19 mouse cellular contexts compared by ENCODE assay signal in genomic region chr9:120068047-120068446, GRCm38 (mm10). TPM values are rescaled to one million over a fixed set of nuclear protein-coding genes. Genes with fewer than 3 reads are reported as not detected.
DNase-seq lines count a peak whose midpoint lies in the region; ATAC-seq lines count a peak whose summit lies in the region.
"Had no signal": no experiment of that assay in that cellular context is flagged by ENCODE, and none has a peak within 500 bp of the region (broad histone marks: within the 10 kb centered on the region; RNA-seq: fewer than 3 reads in every experiment).

No protein-coding gene starts in this region.

- H3K9ac ChIP-seq in heart, embryonic 12.5 days = no peak overlapping the region
- H3K9ac ChIP-seq: forebrain, embryonic 15.5 days; hindbrain, embryonic 12.5 days; limb, embryonic 15.5 days; midbrain, embryonic 12.5 days; neural tube, embryonic 15.5 days had no signal

- DNase-seq in layer of hippocampus, adult 11-12 months (ENCODE audit: low spot score) = peak; percentile 58
- no peak for DNase-seq in layer of hippocampus, postnatal 10 days (ENCODE audit: low spot score in 2 of 2)
- DNase-seq in CD4-positive, CD25-positive, alpha-beta regulatory T cell, adult 2 months (ENCODE audit: low read depth, low spot score) = peak; percentile 39
- peak; percentile 57 for DNase-seq in induced T-regulatory cell, adult 2 months (ENCODE audit: low read depth)
- no peak for DNase-seq in gastrocnemius, postnatal 4 days (ENCODE audit: low spot score in 2 of 2)
- DNase-seq in lung, adult 18-20 months = no peak
- DNase-seq: adrenal gland, postnatal 25 days; cerebellum, adult 9-10 months; thymus, adult 18-20 months had no signal

- H3K4me2 ChIP-seq in heart, embryonic 12.5 days = no peak overlapping the region
- H3K4me2 ChIP-seq: forebrain, embryonic 15.5 days; hindbrain, embryonic 12.5 days; limb, embryonic 15.5 days; midbrain, embryonic 12.5 days; neural tube, embryonic 15.5 days had no signal

- ATAC-seq in megakaryocyte-erythroid progenitor cell, adult 5-6 weeks (replicated peaks; ENCODE audit: low FRiP score, low TSS enrichment, poor library complexity, severe bottlenecking) = peak; percentile 41
- ATAC-seq in heart, embryonic 12.5 days (ENCODE audit: insufficient number of reproducible peaks, low FRiP score) = no peak
- ATAC-seq: forebrain, embryonic 15.5 days; Patski had no signal

- 48% methylated on average over 10 of the region's 10 CpGs for WGBS in heart, embryonic 12.5 days

- H3K36me3 ChIP-seq in heart, embryonic 12.5 days = no peaks in the 10 kb centered on the region
- H3K36me3 ChIP-seq: forebrain, embryonic 15.5 days; heart, embryonic 10.5 days; hindbrain, embryonic 12.5 days; limb, embryonic 15.5 days; midbrain, embryonic 12.5 days; neural tube, embryonic 15.5 days had no signal

- no peak overlapping the region for H3K27ac ChIP-seq in heart, embryonic 12.5 days (ENCODE audit: poor library complexity, severe bottlenecking)
- H3K27ac ChIP-seq: forebrain, embryonic 15.5 days; heart, embryonic 10.5 days; hindbrain, embryonic 12.5 days; limb, embryonic 15.5 days; midbrain, embryonic 12.5 days; neural tube, embryonic 15.5 days had no signal

- no peaks in the 10 kb centered on the region for H3K9me3 ChIP-seq in heart, embryonic 12.5 days (replicated peaks)
- H3K9me3 ChIP-seq: forebrain, embryonic 15.5 days; heart, embryonic 10.5 days; hindbrain, embryonic 12.5 days; limb, embryonic 15.5 days; midbrain, embryonic 12.5 days; neural tube, embryonic 15.5 days had no signal

- H3K27me3 ChIP-seq in heart, embryonic 12.5 days (replicated peaks) = 0 out of 2 replicates have a peak, but pooled peaks cover 4% of the 10 kb centered on the region
- H3K27me3 ChIP-seq: forebrain, embryonic 15.5 days; hindbrain, embryonic 12.5 days; limb, embryonic 15.5 days; midbrain, embryonic 12.5 days; neural tube, embryonic 15.5 days had no signal

- no peaks in the 10 kb centered on the region; the same call in 1 of the 2 replicates for H3K4me1 ChIP-seq in heart, embryonic 12.5 days (replicated peaks)
- H3K4me1 ChIP-seq: forebrain, embryonic 15.5 days; hindbrain, embryonic 12.5 days; midbrain, embryonic 12.5 days; neural tube, embryonic 15.5 days had no signal

- no peak overlapping the region for H3K4me3 ChIP-seq in heart, embryonic 12.5 days
- H3K4me3 ChIP-seq: forebrain, embryonic 15.5 days; heart, embryonic 10.5 days; hindbrain, embryonic 12.5 days; limb, embryonic 15.5 days; midbrain, embryonic 12.5 days; neural tube, embryonic 15.5 days had no signal

RNA-seq across cellular contexts. Expression of gene Cx3cr1, which starts 1.6 kb away (rescaled TPM):
- total RNA-seq in layer of hippocampus, postnatal 10 days (2021) = 10 to 100 TPM; 28.3 to 31.6 TPM
- total RNA-seq in megakaryocyte-erythroid progenitor cell, adult 5-6 weeks (2014; fragmentation: Nextera tagmentation) = 0.17 TPM in 1 of 2 replicates, not detected in the other
- total RNA-seq in megakaryocyte-erythroid progenitor cell, adult 5-6 weeks (2017) = 1.4 and 2.1 TPM in 2 replicates
- total RNA-seq in gastrocnemius, postnatal 4 days (2021) = 1 to 10 TPM; 5.5 to 5.6 TPM
- polyA plus RNA-seq in heart, embryonic 12.5 days (2016; fragmentation: Nextera tagmentation; extraction: Ambion mirVana) = 4.4 and 4.9 TPM in 2 replicates
- polyA plus RNA-seq: Patski had no signal

RNA-seq across cellular contexts. Expression of gene Ccr8, which starts 23.9 kb away (rescaled TPM):
- total RNA-seq in layer of hippocampus, postnatal 10 days (2021) = not detected
- not detected in 2 replicates for total RNA-seq in megakaryocyte-erythroid progenitor cell, adult 5-6 weeks (2014; fragmentation: Nextera tagmentation)
- not detected in 2 replicates for total RNA-seq in megakaryocyte-erythroid progenitor cell, adult 5-6 weeks (2017)
- not detected for total RNA-seq in gastrocnemius, postnatal 4 days (2021)
- polyA plus RNA-seq in heart, embryonic 12.5 days (2016; fragmentation: Nextera tagmentation; extraction: Ambion mirVana) = not detected in 2 replicates
- total RNA-seq: adrenal gland, postnatal 25 days; layer of hippocampus, postnatal 14 days had no signal
- polyA plus RNA-seq: forebrain, embryonic 15.5 days; heart, embryonic 10.5 days; hindbrain, embryonic 12.5 days; midbrain, embryonic 12.5 days; neural tube, embryonic 15.5 days; Patski had no signal

RNA-seq across cellular contexts. Expression of gene Slc25a38, which starts 42.1 kb away (rescaled TPM):
- 10 to 100 TPM; 23.6 to 26.7 TPM for total RNA-seq in layer of hippocampus, postnatal 10 days (2021)
- total RNA-seq in megakaryocyte-erythroid progenitor cell, adult 5-6 weeks (2014; fragmentation: Nextera tagmentation) = 80.7 and 95.7 TPM in 2 replicates
- 57.5 and 88.7 TPM in 2 replicates for total RNA-seq in megakaryocyte-erythroid progenitor cell, adult 5-6 weeks (2017)
- total RNA-seq in gastrocnemius, postnatal 4 days (2021) = 10 to 100 TPM; 10.6 TPM
- polyA plus RNA-seq in heart, embryonic 12.5 days (2016; fragmentation: Nextera tagmentation; extraction: Ambion mirVana) = 24.9 and 26.2 TPM in 2 replicates

RNA-seq across cellular contexts. Expression of gene Xirp1, which starts 44.6 kb away (rescaled TPM):
- under 1 TPM; 0.07 to 0.09 TPM for total RNA-seq in layer of hippocampus, postnatal 10 days (2021)
- not detected in 2 replicates for total RNA-seq in megakaryocyte-erythroid progenitor cell, adult 5-6 weeks (2014; fragmentation: Nextera tagmentation)
- total RNA-seq in megakaryocyte-erythroid progenitor cell, adult 5-6 weeks (2017) = not detected in 2 replicates
- total RNA-seq in gastrocnemius, postnatal 4 days (2021) = 100 to 1,000 TPM; 101 to 111 TPM
- polyA plus RNA-seq in heart, embryonic 12.5 days (2016; fragmentation: Nextera tagmentation; extraction: Ambion mirVana) = 82.9 and 92.6 TPM in 2 replicates
- polyA plus RNA-seq: forebrain, embryonic 15.5 days; midbrain, embryonic 12.5 days had no signal

RNA-seq across cellular contexts. Expression of gene Rpsa, which starts 59.4 kb away (rescaled TPM):
- 100 to 1,000 TPM; 728 to 842 TPM for total RNA-seq in layer of hippocampus, postnatal 10 days (2021)
- 3,355 and 3,656 TPM in 2 replicates for total RNA-seq in megakaryocyte-erythroid progenitor cell, adult 5-6 weeks (2014; fragmentation: Nextera tagmentation)
- total RNA-seq in megakaryocyte-erythroid progenitor cell, adult 5-6 weeks (2017) = 5,426 and 6,681 TPM in 2 replicates
- 1,000 to 10,000 TPM in 1 of 2 experiments, 100 to 1,000 TPM in 1; 833 to 1,010 TPM for total RNA-seq in gastrocnemius, postnatal 4 days (2021)
- polyA plus RNA-seq in heart, embryonic 12.5 days (2016; fragmentation: Nextera tagmentation; extraction: Ambion mirVana) = 764 and 771 TPM in 2 replicates

Comparison
In these comparisons a context has a peak if more than half of its experiments do, and no peak if none do; other contexts are left out.
1. DNase-seq: peak in layer of hippocampus, adult 11-12 months (single experiment), CD4-positive, CD25-positive, alpha-beta regulatory T cell, adult 2 months (single experiment) and induced T-regulatory cell, adult 2 months (single experiment); none in layer of hippocampus, postnatal 10 days (0 of 2), gastrocnemius, postnatal 4 days (0 of 2) and lung, adult 18-20 months (0 of 2).
2. RNA of gene Cx3cr1, which starts 1.6 kb away (total RNA-seq): 28.3 to 31.6 TPM in layer of hippocampus, postnatal 10 days; 5.5 to 5.6 TPM in gastrocnemius, postnatal 4 days and 0.17 to 2.1 TPM in megakaryocyte-erythroid progenitor cell, adult 5-6 weeks; every median in the first group is over 4 times any median in the second.